Mouse (Mus musculus): ENCODE measurements at regions not wholly inside any gene's neighbourhood (a gene's known extent, or its start where the extent isn't known, plus 50 kb on each side); places are given as distances from the start of the nearest gene placed in this dataset.

GRCm38 (mm10) chr15:60657572-60657971, 196.0 kb downstream of the Fam84b start:
- TF ChIP-seq POLR2A (IDR thresholded peaks at IDR 0.05; ENCODE audit: low read depth, low read length), result no peak
- no peak for TF ChIP-seq CTCF (IDR thresholded peaks at IDR 0.05; ENCODE audit: borderline replicate concordance, insufficient read depth, low read length)
